Mouse (Mus musculus) erythroblast, embryonic 14.5 days (primary cell): Measurements from ENCODE around the gene Meis3.

Experiments used
- GATA1 ChIP-seq: IDR thresholded peaks from 2 replicates; pipeline ENCODE4 v1.6.1; 2012; ENCODE audit warnings: low read length, inconsistent platforms, mixed read lengths
- TAL1 ChIP-seq: IDR thresholded peaks from 3 replicates; pipeline ENCODE4 v1.6.1; 2012; ENCODE audit warnings: low read length, inconsistent platforms, mixed read lengths

DNA sequence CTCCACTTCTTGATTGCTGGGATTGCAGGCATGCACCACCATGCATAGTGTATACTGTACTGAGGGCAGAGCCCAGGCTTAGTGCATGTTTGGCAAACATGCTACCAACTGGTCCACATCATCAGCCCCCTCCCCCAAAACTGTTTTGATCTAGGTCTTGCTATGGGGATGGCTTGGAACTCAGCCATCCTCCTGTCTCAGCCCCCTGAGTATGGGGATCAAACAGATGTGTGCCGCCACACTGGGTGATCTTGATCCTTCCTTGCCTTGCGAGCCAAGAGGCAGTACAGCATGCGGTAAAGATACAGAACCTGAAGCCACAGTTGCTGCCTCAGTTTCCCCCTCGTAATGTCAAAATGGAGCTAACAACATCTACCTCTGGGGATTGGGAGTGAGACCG lies 46.0 kb upstream of the Meis3 start:
- TF ChIP-seq TAL1 (no peak), GATA1 (no peak)
